Mouse (Mus musculus): ENCODE results near the gene Tomm20l. TPM values are rescaled to one million over a fixed set of nuclear protein-coding genes. Genes with fewer than 3 reads are reported as not detected.

The Tomm20l gene
- polyA plus RNA-seq, 1 experiment from 2014 or later = not detected

GRCm38 (mm10) chr12:71116411-71116810, 5.2 kb downstream of the Tomm20l start:
- DNase-seq (ENCODE audit: low spot score) = no peak
- Histone ChIP-seq H3K27ac (ENCODE audit: low read depth, low read length) (no peak overlapping the region), H3K36me3 (ENCODE audit: control insufficient read depth, insufficient read depth, low read length) (no peaks in the 10 kb centered on the region), H3K4me3 (ENCODE audit: low read depth, low read length) (no peak overlapping the region), H3K4me2 (replicated peaks; ENCODE audit: low read depth, low read length) (no peak overlapping the region), H3K9me3 (ENCODE audit: control insufficient read depth, low read length) (no peaks in the 10 kb centered on the region), H3K9ac (ENCODE audit: low read depth, low read length) (no peak overlapping the region), H3K27me3 (ENCODE audit: control insufficient read depth, insufficient read depth, low read length) (no peaks in the 10 kb centered on the region), H3K4me1 (replicated peaks; ENCODE audit: control insufficient read depth, insufficient read depth, low read length) (no peaks in the 10 kb centered on the region)
- 86% methylated on average over 5 of the region's 5 CpGs for WGBS
- no peak for ATAC-seq (ENCODE audit: low FRiP score)

- Histone ChIP-seq H3K9me3 (ENCODE audit: control insufficient read depth, low read length) (no peaks in the 10 kb centered on the region), H3K27ac (ENCODE audit: low read depth, low read length) (no peak overlapping the region), H3K27me3 (ENCODE audit: control insufficient read depth, insufficient read depth, low read length) (no peaks in the 10 kb centered on the region), H3K4me1 (replicated peaks; ENCODE audit: control insufficient read depth, insufficient read depth, low read length) (no peaks in the 10 kb centered on the region), H3K36me3 (ENCODE audit: control insufficient read depth, insufficient read depth, low read length) (no peaks in the 10 kb centered on the region), H3K4me2 (replicated peaks; ENCODE audit: low read depth, low read length) (no peak overlapping the region), H3K9ac (ENCODE audit: low read depth, low read length) (no peak overlapping the region), H3K4me3 (ENCODE audit: low read depth, low read length) (no peak overlapping the region)
- DNase-seq (ENCODE audit: low spot score) (no peak), ATAC-seq (ENCODE audit: low FRiP score) (no peak)
- WGBS = 92% methylated on average over 10 of the region's 10 CpGs
These were observed 11.5 kb downstream of the Tomm20l start for GRCm38 (mm10) chr12:71122731-71123130.

GRCm38 (mm10) chr12:71123286-71123685, 12.1 kb downstream of the Tomm20l start:
- no peaks in the 10 kb centered on the region for H3K9me3 ChIP-seq (ENCODE audit: control insufficient read depth, low read length)
- WGBS = 90% methylated on average over 9 of the region's 9 CpGs
- H3K4me3 ChIP-seq (ENCODE audit: low read depth, low read length) = no peak overlapping the region

GRCm38 (mm10) chr12:71135581-71135980, 24.4 kb downstream of the Tomm20l start:
- DNase-seq (ENCODE audit: low spot score) (no peak), ATAC-seq (ENCODE audit: low FRiP score) (no peak)
- Histone ChIP-seq H3K4me1 (replicated peaks; ENCODE audit: control insufficient read depth, insufficient read depth, low read length) (no peaks in the 10 kb centered on the region; the same call in 1 of the 2 replicates), H3K9me3 (ENCODE audit: control insufficient read depth, low read length) (no peaks in the 10 kb centered on the region), H3K36me3 (ENCODE audit: control insufficient read depth, insufficient read depth, low read length) (no peaks in the 10 kb centered on the region), H3K9ac (ENCODE audit: low read depth, low read length) (no peak overlapping the region), H3K27me3 (ENCODE audit: control insufficient read depth, insufficient read depth, low read length) (no peaks in the 10 kb centered on the region), H3K4me3 (ENCODE audit: low read depth, low read length) (peak overlapping the region; percentile 96), H3K27ac (ENCODE audit: low read depth, low read length) (no peak overlapping the region), H3K4me2 (replicated peaks; ENCODE audit: low read depth, low read length) (peak overlapping the region; percentile 77)
- 42% methylated on average over 5 of the region's 5 CpGs for WGBS

More at GRCm38 (mm10) chr12:71123286-71123685, 12.1 kb downstream of the Tomm20l start:
- Histone ChIP-seq H3K4me1 (replicated peaks; ENCODE audit: control insufficient read depth, insufficient read depth, low read length) (no peaks in the 10 kb centered on the region), H3K9ac (ENCODE audit: low read depth, low read length) (no peak overlapping the region), H3K27ac (ENCODE audit: low read depth, low read length) (no peak overlapping the region), H3K27me3 (ENCODE audit: control insufficient read depth, insufficient read depth, low read length) (no peaks in the 10 kb centered on the region), H3K4me2 (replicated peaks; ENCODE audit: low read depth, low read length) (no peak overlapping the region), H3K36me3 (ENCODE audit: control insufficient read depth, insufficient read depth, low read length) (no peaks in the 10 kb centered on the region)
- no peak for DNase-seq (ENCODE audit: low spot score)
- ATAC-seq (ENCODE audit: low FRiP score) = no peak

GRCm38 (mm10) chr12:71136130-71136973, 25.1 kb downstream of the Tomm20l start, which contains the start of the genes Timm9 and 2700049A03Rik:
Gene Timm9, minus strand, starts transcription at chr12:71136684.
Gene 2700049A03Rik, plus strand, starts transcription at chr12:71136848.
- peak within 1 kb of the TSS; percentile 51 for H3K27ac ChIP-seq (ENCODE audit: low read depth, low read length)
- 0 out of 2 replicates have a peak, but pooled peaks cover 3% of the 10 kb centered on the region for H3K36me3 ChIP-seq (ENCODE audit: control insufficient read depth, insufficient read depth, low read length)
- no peaks in the 10 kb centered on the region for H3K27me3 ChIP-seq (ENCODE audit: control insufficient read depth, insufficient read depth, low read length)
- DNase-seq (ENCODE audit: low spot score) (peak; percentile 86), ATAC-seq (ENCODE audit: low FRiP score) (peak; percentile 94)
- no peaks in the 10 kb centered on the region for H3K9me3 ChIP-seq (ENCODE audit: control insufficient read depth, low read length)
- under 1% methylated on average over 52 of the region's 52 CpGs for WGBS
- peak within 1 kb of the TSS; percentile 96 for H3K4me3 ChIP-seq (ENCODE audit: low read depth, low read length)
- peak within 1 kb of the TSS; percentile 77 for H3K4me2 ChIP-seq (replicated peaks; ENCODE audit: low read depth, low read length)
- H3K4me1 ChIP-seq (replicated peaks; ENCODE audit: control insufficient read depth, insufficient read depth, low read length) = no peaks in the 10 kb centered on the region; the same call in 1 of the 2 replicates
- peak within 1 kb of the TSS; percentile 86 for H3K9ac ChIP-seq (ENCODE audit: low read depth, low read length)

GRCm38 (mm10) chr12:71136974-71137491, 25.8 kb downstream of the Tomm20l start:
- WGBS = under 1% methylated on average over 30 of the region's 30 CpGs
- DNase-seq (ENCODE audit: low spot score) = peak; percentile 95
- Histone ChIP-seq H3K27me3 (ENCODE audit: control insufficient read depth, insufficient read depth, low read length) (no peaks in the 10 kb centered on the region), H3K27ac (ENCODE audit: low read depth, low read length) (peak overlapping the region; percentile 51), H3K4me3 (ENCODE audit: low read depth, low read length) (peak overlapping the region; percentile 96), H3K4me2 (replicated peaks; ENCODE audit: low read depth, low read length) (peak overlapping the region; percentile 59), H3K9me3 (ENCODE audit: control insufficient read depth, low read length) (no peaks in the 10 kb centered on the region), H3K9ac (ENCODE audit: low read depth, low read length) (peak overlapping the region; percentile 86), H3K36me3 (ENCODE audit: control insufficient read depth, insufficient read depth, low read length) (0 out of 2 replicates have a peak, but pooled peaks cover 3% of the 10 kb centered on the region), H3K4me1 (replicated peaks; ENCODE audit: control insufficient read depth, insufficient read depth, low read length) (no peaks in the 10 kb centered on the region; the same call in 1 of the 2 replicates)
- ATAC-seq (ENCODE audit: low FRiP score) = peak; percentile 88

GRCm38 (mm10) chr12:71137686-71138085, 26.5 kb downstream of the Tomm20l start:
- no peak for ATAC-seq (ENCODE audit: low FRiP score)
- 9% methylated on average over 11 of the region's 11 CpGs for WGBS
- Histone ChIP-seq H3K9me3 (ENCODE audit: control insufficient read depth, low read length) (no peaks in the 10 kb centered on the region), H3K27ac (ENCODE audit: low read depth, low read length) (no peak overlapping the region), H3K4me2 (replicated peaks; ENCODE audit: low read depth, low read length) (peak overlapping the region; percentile 59), H3K36me3 (ENCODE audit: control insufficient read depth, insufficient read depth, low read length) (0 out of 2 replicates have a peak, but pooled peaks cover 3% of the 10 kb centered on the region), H3K27me3 (ENCODE audit: control insufficient read depth, insufficient read depth, low read length) (no peaks in the 10 kb centered on the region), H3K4me3 (ENCODE audit: low read depth, low read length) (peak overlapping the region; percentile 96), H3K4me1 (replicated peaks; ENCODE audit: control insufficient read depth, insufficient read depth, low read length) (no peaks in the 10 kb centered on the region; the same call in 1 of the 2 replicates), H3K9ac (ENCODE audit: low read depth, low read length) (peak overlapping the region; percentile 86; the same call in 1 of the 2 replicates)
- DNase-seq (ENCODE audit: low spot score) = peak; percentile 6

- no peaks in the 10 kb centered on the region; the same call in 1 of the 2 replicates for H3K4me1 ChIP-seq (replicated peaks; ENCODE audit: control insufficient read depth, insufficient read depth, low read length)
- WGBS = 79% methylated on average over 5 of the region's 5 CpGs
- ATAC-seq (ENCODE audit: low FRiP score) = no peak
- DNase-seq (ENCODE audit: low spot score) = no peak
- H3K4me3 ChIP-seq (ENCODE audit: low read depth, low read length) = no peak overlapping the region
- H3K27me3 ChIP-seq (ENCODE audit: control insufficient read depth, insufficient read depth, low read length) = no peaks in the 10 kb centered on the region
- no peak overlapping the region for H3K27ac ChIP-seq (ENCODE audit: low read depth, low read length)
- peaks cover 6% of the 10 kb centered on the region; the same call in 1 of the 2 replicates for H3K36me3 ChIP-seq (ENCODE audit: control insufficient read depth, insufficient read depth, low read length)
- H3K9ac ChIP-seq (ENCODE audit: low read depth, low read length) = no peak overlapping the region
- no peaks in the 10 kb centered on the region for H3K9me3 ChIP-seq (ENCODE audit: control insufficient read depth, low read length)
- no peak overlapping the region for H3K4me2 ChIP-seq (replicated peaks; ENCODE audit: low read depth, low read length)
These were observed 28.1 kb downstream of the Tomm20l start for GRCm38 (mm10) chr12:71139258-71139828.

Measured in hindbrain, embryonic 11.5 days (tissue).